Mouse (Mus musculus) forebrain, embryonic 13.5 days (tissue): ENCODE data around the gene Mecom. TPM values are rescaled to one million over a fixed set of nuclear protein-coding genes. Genes with fewer than 3 reads are reported as not detected.
A peak's percentile ranks its signal among the peaks of the same experiment; 100 is the strongest.

Experiments used
- ATAC-seq: fragments of 200-750 bp; cut with Nextera tagmentation; 2 replicates; pipeline ENCODE4 v1.8.0; 2017
- H3K27ac ChIP-seq: fragments of 300-500 bp; sonication (generic); 2 replicates; pipeline ENCODE4 v1.5.1; 2015; ENCODE audit warnings: inconsistent platforms, mild to moderate bottlenecking, moderate library complexity
- H3K27me3 ChIP-seq: fragments of 300-500 bp; sonication (generic); 2 replicates; pipeline ENCODE4 v1.6.1; 2015; ENCODE audit warnings: mild to moderate bottlenecking, inconsistent platforms
- H3K36me3 ChIP-seq: fragments of 300-500 bp; sonication (generic); 2 replicates; pipeline ENCODE4 v1.6.1; 2015; ENCODE audit warnings: mild to moderate bottlenecking, inconsistent platforms; ENCODE audit not compliant: poor library complexity, severe bottlenecking
- H3K4me1 ChIP-seq: fragments of 300-500 bp; sonication (generic); 2 replicates; pipeline ENCODE4 v1.6.1; 2015; ENCODE audit warnings: inconsistent platforms
- H3K4me2 ChIP-seq: fragments of 300-500 bp; sonication (generic); 2 replicates; pipeline ENCODE4 v1.6.1; 2015; ENCODE audit warnings: inconsistent platforms, mild to moderate bottlenecking, moderate library complexity
- H3K4me3 ChIP-seq: fragments of 300-500 bp; sonication (generic); 2 replicates; pipeline ENCODE4 v1.5.1; 2015; ENCODE audit warnings: mild to moderate bottlenecking, inconsistent platforms
- H3K9ac ChIP-seq: fragments of 300-500 bp; sonication (generic); 2 replicates; pipeline ENCODE4 v1.6.1; 2015; ENCODE audit warnings: mild to moderate bottlenecking, inconsistent platforms
- H3K9me3 ChIP-seq: fragments of 300-500 bp; sonication (generic); replicated peaks from 2 replicates; pipeline ENCODE4 v1.6.1; 2016; ENCODE audit warnings: inconsistent platforms
- WGBS: fragments of 180-500 bp; shearing (Covaris S2); methylation state at CpG from one replicate; pipeline ENCODE4 v1.1.7; 2015; 5-methylcytosine and 5-hydroxymethylcytosine counted together
- polyA plus RNA-seq: library from polyadenylated mRNA; unstranded; fragments of >200 nt; fragmentation: Nextera tagmentation; extraction: Ambion mirVana; gene quantifications from 2 replicates; pipeline ENCODE4 v1.2.1, GENCODE M21; 2015

The Mecom gene
- polyA plus RNA-seq, 1 experiment from 2014 or later: 3.7 TPM

DNA sequence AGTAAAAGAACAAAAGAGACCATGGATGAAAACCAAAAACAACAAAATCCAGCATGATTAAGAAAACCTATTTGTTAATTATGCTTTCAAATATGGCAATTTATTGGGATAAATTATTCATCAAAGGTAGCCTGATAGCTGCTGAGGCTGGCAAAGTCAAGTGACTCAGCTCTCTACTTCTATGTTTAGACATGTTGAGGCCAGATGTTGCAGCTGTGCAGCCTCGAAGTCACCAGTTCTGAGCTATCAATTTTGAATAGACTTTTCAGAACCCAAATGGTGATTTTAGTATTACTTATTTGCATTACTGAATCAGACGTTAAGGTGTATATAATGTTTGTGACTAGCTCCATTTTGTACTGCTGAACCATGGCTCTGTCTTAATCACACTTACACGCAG is 588.8 kb downstream of the Mecom start:
- WGBS: 89% methylated on average over 3 of the region's 3 CpGs
- no peak for ATAC-seq
- Histone ChIP-seq H3K36me3 (no peaks in the 10 kb centered on the region), H3K9ac (no peak overlapping the region), H3K27ac (no peak overlapping the region), H3K4me1 (peaks cover 7% of the 10 kb centered on the region), H3K27me3 (no peaks in the 10 kb centered on the region; the same call in 1 of the 2 replicates), H3K4me2 (no peak overlapping the region), H3K4me3 (no peak overlapping the region), H3K9me3 (no peaks in the 10 kb centered on the region)

DNA sequence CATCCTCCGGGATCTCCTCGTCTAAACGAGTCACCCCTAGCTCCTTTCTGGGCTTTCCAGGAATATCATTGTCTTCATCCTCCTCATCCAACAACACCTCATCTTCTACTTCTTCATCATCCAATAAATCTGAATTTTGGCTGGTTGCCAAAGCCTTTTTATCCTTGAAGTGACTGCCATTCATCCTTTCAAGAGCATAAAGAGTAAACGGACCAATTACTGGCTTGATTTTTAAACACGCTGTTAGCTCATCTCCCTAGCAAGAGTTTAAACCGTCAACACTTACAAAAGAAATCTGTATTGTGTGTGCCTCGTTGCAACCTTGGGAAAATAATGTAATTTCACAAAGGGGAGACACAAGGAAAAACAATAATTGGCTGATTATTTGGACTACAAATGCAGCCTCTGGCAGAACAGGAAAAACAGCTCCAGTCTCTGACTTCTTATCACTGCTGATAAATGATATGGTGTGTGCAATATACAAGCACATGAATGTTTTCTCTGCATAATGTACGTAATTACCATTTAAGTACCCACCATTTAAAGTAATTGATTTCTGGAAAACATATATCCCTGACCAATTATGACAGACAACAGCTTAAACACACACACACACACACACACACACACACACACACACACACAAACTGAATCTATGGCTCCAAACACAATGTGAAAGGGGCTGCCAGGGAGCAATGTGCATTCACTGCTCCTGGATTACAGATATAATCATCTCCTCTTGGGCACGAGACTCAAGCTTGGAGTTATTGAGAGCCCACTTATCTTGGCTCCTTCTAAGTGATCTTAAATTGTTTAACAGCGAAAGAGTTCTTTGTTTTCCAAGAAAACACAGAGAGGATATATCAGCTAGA is 590.2 kb downstream of the Mecom start:
- Histone ChIP-seq H3K4me1 (peaks cover 7% of the 10 kb centered on the region), H3K4me3 (no peak overlapping the region), H3K9me3 (no peaks in the 10 kb centered on the region), H3K4me2 (no peak overlapping the region), H3K27me3 (no peaks in the 10 kb centered on the region; the same call in 1 of the 2 replicates), H3K9ac (no peak overlapping the region), H3K36me3 (no peaks in the 10 kb centered on the region), H3K27ac (no peak overlapping the region)
- WGBS: 30% methylated on average over 10 of the region's 10 CpGs
- peak; percentile 78 for ATAC-seq

DNA sequence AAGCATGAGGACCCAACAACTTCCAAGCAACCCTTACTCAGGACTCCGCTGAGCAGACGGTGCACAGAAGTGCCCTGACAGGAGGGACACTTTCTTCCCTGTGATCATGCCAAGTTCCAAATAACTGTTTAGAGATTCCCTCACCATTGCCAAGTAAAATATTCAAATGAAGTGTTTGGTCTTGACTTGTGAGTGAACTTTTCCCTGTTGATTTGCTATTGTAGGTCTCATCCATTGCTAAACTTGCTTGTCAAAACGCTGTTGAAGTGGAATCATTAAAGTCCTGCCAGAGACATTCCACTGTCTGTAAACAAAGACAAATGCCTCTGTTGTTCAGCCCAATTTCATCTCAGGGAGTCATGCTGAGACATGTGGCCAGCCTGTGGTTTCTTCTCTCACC is 594.5 kb downstream of the Mecom start:
- H3K27ac ChIP-seq: no peak overlapping the region
- no peaks in the 10 kb centered on the region for H3K9me3 ChIP-seq
- ATAC-seq: no peak
- WGBS: 66% methylated on average over 3 of the region's 3 CpGs
- H3K4me2 ChIP-seq: no peak overlapping the region
- H3K9ac ChIP-seq: no peak overlapping the region
- no peak overlapping the region for H3K4me3 ChIP-seq
- H3K27me3 ChIP-seq: no peaks in the 10 kb centered on the region
- no peaks in the 10 kb centered on the region for H3K36me3 ChIP-seq
- H3K4me1 ChIP-seq: peaks cover 7% of the 10 kb centered on the region

DNA sequence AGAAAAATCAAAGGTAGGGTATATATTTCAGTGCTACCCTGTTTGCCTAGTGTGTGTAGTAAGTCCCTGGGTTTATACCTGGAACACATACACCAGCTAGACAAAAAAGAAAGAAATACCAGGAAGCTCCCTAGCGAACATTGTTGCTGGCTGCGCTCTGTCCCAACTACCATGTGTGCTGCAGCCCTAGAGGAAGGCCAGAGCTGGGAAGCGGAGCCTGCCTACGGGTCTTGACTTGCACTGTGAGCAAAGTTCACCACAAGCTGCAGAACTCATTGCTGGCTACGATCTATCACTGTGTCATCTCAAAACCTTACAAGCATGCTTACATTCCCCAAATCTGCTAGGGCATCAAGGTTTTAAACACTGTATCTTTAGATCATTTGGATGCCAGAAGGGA is 597.0 kb downstream of the Mecom start:
- H3K9me3 ChIP-seq: no peaks in the 10 kb centered on the region
- 92% methylated on average over 5 of the region's 5 CpGs for WGBS
- no peaks in the 10 kb centered on the region for H3K27me3 ChIP-seq
- no peaks in the 10 kb centered on the region for H3K4me1 ChIP-seq
- no peak overlapping the region for H3K9ac ChIP-seq
- ATAC-seq: no peak
- no peak overlapping the region for H3K4me2 ChIP-seq
- H3K36me3 ChIP-seq: no peaks in the 10 kb centered on the region
- no peak overlapping the region for H3K4me3 ChIP-seq
- no peak overlapping the region for H3K27ac ChIP-seq

GRCm38 (mm10) chr3:29903596-29904308 is 644.1 kb downstream of the Mecom start:
- no peak overlapping the region for H3K4me3 ChIP-seq
- H3K4me2 ChIP-seq: no peak overlapping the region
- H3K9ac ChIP-seq: no peak overlapping the region
- H3K36me3 ChIP-seq: no peaks in the 10 kb centered on the region
- no peaks in the 10 kb centered on the region for H3K4me1 ChIP-seq
- no peak for ATAC-seq
- H3K27me3 ChIP-seq: no peaks in the 10 kb centered on the region
- no peaks in the 10 kb centered on the region for H3K9me3 ChIP-seq
- WGBS: 70% methylated on average over 11 of the region's 11 CpGs
- no peak overlapping the region for H3K27ac ChIP-seq

Other genes starting within 250 kb of the Mecom start
- 0.08 and 0.14 TPM in 2 replicates for gene Actrt3, start 51.9 kb upstream of the Mecom start, polyA plus RNA-seq
- 34.1 and 38.4 TPM in 2 replicates for gene Mynn, start 54.1 kb upstream of the Mecom start, polyA plus RNA-seq
- gene Lrriq4, start 96.5 kb upstream of the Mecom start, polyA plus RNA-seq: not detected in 2 replicates
- gene Lrrc34, start 99.9 kb upstream of the Mecom start, polyA plus RNA-seq: 1.0 and 1.5 TPM in 2 replicates
- not detected in 2 replicates for gene Lrrc31, start 151.8 kb upstream of the Mecom start, polyA plus RNA-seq
- not detected in 2 replicates for gene Samd7, start 198.3 kb upstream of the Mecom start, polyA plus RNA-seq
- 74.6 and 94.8 TPM in 2 replicates for gene Sec62, start 244.9 kb upstream of the Mecom start, polyA plus RNA-seq